Mouse (Mus musculus) E14TG2a.4 (cell line): ENCODE measurements around the gene Scamp3.

Experiments
- H3K27me3 ChIP-seq: 2 replicates; pipeline ENCODE4 v1.6.1; 2014; ENCODE audit warnings: low read length, control low read depth; ENCODE audit not compliant: insufficient read depth
- H3K36me3 ChIP-seq: 2 replicates; pipeline ENCODE4 v1.6.1; 2014; ENCODE audit warnings: low read length, control low read depth; ENCODE audit not compliant: insufficient read depth
- H3K4me1 ChIP-seq: replicated peaks from 2 replicates; pipeline ENCODE4 v1.6.1; 2014; ENCODE audit warnings: low read depth, low read length, control low read depth
- H3K4me3 ChIP-seq: replicated peaks from 2 replicates; pipeline ENCODE4 v1.5.1; 2014; ENCODE audit warnings: mild to moderate bottlenecking, low read length
- H3K9me3 ChIP-seq: 2 replicates; pipeline ENCODE4 v1.6.1; 2014; ENCODE audit warnings: low read length, control low read depth
- CTCF ChIP-seq: conservative IDR thresholded peaks from 2 replicates; pipeline ENCODE4 v1.5.1; 2014; ENCODE audit warnings: low read length
- NANOG ChIP-seq: IDR thresholded peaks from 2 replicates; pipeline ENCODE4 v1.6.1; 2014; ENCODE audit warnings: borderline replicate concordance, low read length, mixed read lengths
- POU5F1 ChIP-seq: IDR thresholded peaks from 2 replicates; pipeline ENCODE4 v1.6.1; 2014; ENCODE audit warnings: low read length, borderline replicate concordance

Scamp3 gene

GRCm38 (mm10) chr3:89230561-89230960, 53.3 kb downstream of the Scamp3 start:
- Histone ChIP-seq H3K9me3 (no peaks in the 10 kb centered on the region), H3K36me3 (no peaks in the 10 kb centered on the region), H3K4me3 (no peak overlapping the region), H3K27me3 (peaks cover 32% of the 10 kb centered on the region), H3K4me1 (peaks cover 81% of the 10 kb centered on the region)
- no peak for TF ChIP-seq POU5F1
- no peak for TF ChIP-seq CTCF
- TF ChIP-seq NANOG: no peak

GRCm38 (mm10) chr3:89231345-89231744, 54.1 kb downstream of the Scamp3 start:
- H3K36me3 ChIP-seq: no peaks in the 10 kb centered on the region
- TF ChIP-seq NANOG (no peak), POU5F1 (no peak), CTCF (no peak)

GRCm38 (mm10) chr3:89231772-89232275, 54.6 kb downstream of the Scamp3 start:
- H3K36me3 ChIP-seq: no peaks in the 10 kb centered on the region

More at GRCm38 (mm10) chr3:89231345-89231744, 54.1 kb downstream of the Scamp3 start:
- H3K27me3 ChIP-seq: peaks cover 40% of the 10 kb centered on the region
- peaks cover 83% of the 10 kb centered on the region for H3K4me1 ChIP-seq
- no peaks in the 10 kb centered on the region for H3K9me3 ChIP-seq
- no peak overlapping the region for H3K4me3 ChIP-seq

More at GRCm38 (mm10) chr3:89231772-89232275, 54.6 kb downstream of the Scamp3 start:
- TF ChIP-seq CTCF: no peak
- TF ChIP-seq POU5F1: no peak
- no peak for TF ChIP-seq NANOG
- peaks cover 44% of the 10 kb centered on the region for H3K27me3 ChIP-seq
- H3K4me1 ChIP-seq: peaks cover 82% of the 10 kb centered on the region
- no peak overlapping the region for H3K4me3 ChIP-seq
- H3K9me3 ChIP-seq: no peaks in the 10 kb centered on the region
